19 mouse cellular contexts compared by ENCODE assay signal in the genomic region with DNA sequence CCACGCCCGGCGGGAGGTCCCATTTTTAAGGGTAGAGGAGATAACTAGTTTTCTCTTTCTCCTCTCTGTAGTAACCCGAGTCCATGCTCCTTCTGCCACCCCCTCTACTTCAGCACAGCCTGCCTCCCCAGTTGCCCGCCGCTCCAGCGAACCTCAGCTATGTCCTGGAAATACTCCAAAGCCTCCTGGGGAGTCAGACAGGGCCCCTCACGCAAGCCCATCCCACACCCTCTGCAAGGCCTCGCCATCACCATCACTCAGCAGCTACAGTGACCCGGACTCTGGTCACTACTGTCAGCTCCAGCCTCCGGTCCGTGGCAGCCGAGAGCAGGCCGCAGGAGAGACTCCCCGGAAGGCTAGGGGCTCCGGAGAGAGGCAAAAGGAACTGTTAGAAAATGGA. TPM values are rescaled to one million over a fixed set of nuclear protein-coding genes. Genes with fewer than 3 reads are reported as not detected.
"Had no signal": no experiment of that assay in that cellular context is flagged by ENCODE, and none has a peak within 500 bp of the region (broad histone marks: within the 10 kb centered on the region; RNA-seq: fewer than 3 reads in every experiment).

No protein-coding gene starts in this region.

- H3K27ac ChIP-seq: lung, embryonic 15.5 days; macrophage; midbrain, embryonic 13.5 days; midbrain, embryonic 15.5 days; neural tube, embryonic 12.5 days had no signal

- H3K4me2 ChIP-seq: lung, embryonic 15.5 days; midbrain, embryonic 11.5 days; midbrain, embryonic 13.5 days; midbrain, embryonic 15.5 days; neural tube, embryonic 12.5 days had no signal

- DNase-seq: liver, postnatal 0 days; lung, adult 2 months; lung, postnatal 14 days; lung, postnatal 36 days; right cerebral cortex, postnatal 14 days; thymus, adult 18-20 months; thymus, postnatal 14 days; thymus, postnatal 36 days had no signal

- H3K9ac ChIP-seq: liver, postnatal 0 days; lung, embryonic 15.5 days; midbrain, embryonic 13.5 days; midbrain, embryonic 15.5 days; neural tube, embryonic 12.5 days had no signal

- ATAC-seq: liver, postnatal 0 days; lung, postnatal 0 days; midbrain, embryonic 13.5 days; midbrain, embryonic 15.5 days had no signal

- H3K4me3 ChIP-seq: lung, embryonic 15.5 days; megakaryocyte, embryonic 14.5 days; midbrain, embryonic 13.5 days; midbrain, embryonic 15.5 days; neural tube, embryonic 12.5 days had no signal

- H3K9me3 ChIP-seq: lung, embryonic 15.5 days; megakaryocyte, embryonic 14.5 days; midbrain, embryonic 13.5 days; midbrain, embryonic 15.5 days; neural tube, embryonic 12.5 days had no signal

- H3K27me3 ChIP-seq: lung, embryonic 15.5 days; midbrain, embryonic 13.5 days; midbrain, embryonic 15.5 days; neural tube, embryonic 12.5 days had no signal

RNA-seq across cellular contexts. Expression of a gene that starts 8.3 kb away (rescaled TPM):
- total RNA-seq: megakaryocyte progenitor cell, adult 5-6 weeks; monocyte, adult 5-6 weeks; neutrophil, adult 5-6 weeks had no signal
- polyA plus RNA-seq: liver, postnatal 0 days; macrophage had no signal

RNA-seq across cellular contexts. Expression of a gene that starts 26.4 kb away (rescaled TPM):
- total RNA-seq: megakaryocyte progenitor cell, adult 5-6 weeks; monocyte, adult 5-6 weeks had no signal
- polyA plus RNA-seq: macrophage had no signal

RNA-seq across cellular contexts. Expression of a gene that starts 26.5 kb away (rescaled TPM):
- total RNA-seq: neutrophil, adult 5-6 weeks had no signal
